Mouse (Mus musculus): ENCODE data around the gene Hist1h2ae. TPM values are rescaled to one million over a fixed set of nuclear protein-coding genes. Genes with fewer than 3 reads are reported as not detected.

The Hist1h2ae gene
- polyA plus RNA-seq (2011; ENCODE audit: insufficient read depth, insufficient read length, low read depth, missing spikeins) = 5.0 and 8.2 TPM in 2 replicates

DNA sequence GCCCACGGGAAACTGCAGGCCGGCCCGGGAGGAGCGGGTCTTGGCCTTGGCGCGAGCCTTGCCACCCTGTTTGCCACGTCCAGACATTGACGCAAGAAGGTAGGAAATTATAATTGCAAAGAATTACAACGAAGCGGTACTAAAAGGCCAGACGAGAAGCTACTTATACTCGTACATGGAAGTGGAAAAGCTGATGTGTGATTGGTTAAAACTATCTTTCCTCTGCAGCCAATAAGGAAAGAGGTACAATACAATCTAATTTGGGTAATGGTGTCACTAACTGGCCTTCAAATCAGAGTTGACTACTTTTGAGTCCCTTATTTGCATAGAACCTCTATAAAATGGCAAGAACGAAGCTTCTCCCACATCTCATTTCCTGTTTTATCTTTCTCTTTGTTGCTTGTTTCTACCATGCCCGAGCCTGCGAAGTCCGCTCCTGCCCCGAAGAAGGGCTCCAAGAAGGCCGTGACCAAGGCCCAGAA, at the start of gene Hist1h2ae, which contains the start of gene Hist1h2bg:
TSS of gene Hist1h2ae (minus strand) at position 199 of the 482 bp plus-strand sequence.
TSS of gene Hist1h2bg (plus strand) at position 375 of the 482 bp plus-strand sequence.
- Histone ChIP-seq H3K4me1 (ENCODE audit: control insufficient read depth, insufficient read depth, low read length) (no peaks in the 10 kb centered on the region), H3K9ac (ENCODE audit: low read depth, poor library complexity, severe bottlenecking) (peak within 1 kb of the TSS; percentile 96), H3K27ac (ENCODE audit: insufficient read depth, low read length) (peak within 1 kb of the TSS; percentile 93), H3K27me3 (ENCODE audit: control insufficient read depth, insufficient read depth, low read length, poor library complexity, severe bottlenecking) (no peaks in the 10 kb centered on the region), H3K36me3 (ENCODE audit: control insufficient read depth, insufficient read depth, low read length, poor library complexity, severe bottlenecking) (no peaks in the 10 kb centered on the region), H3K9me3 (replicated peaks; ENCODE audit: control insufficient read depth, insufficient read depth, low read length, poor library complexity, severe bottlenecking) (no peaks in the 10 kb centered on the region), H3K4me3 (ENCODE audit: low read depth, low read length) (peak within 1 kb of the TSS; percentile 78)
- TF ChIP-seq POLR2A (IDR thresholded peaks at IDR 0.05; ENCODE audit: insufficient read depth, low read length) (no peak), CTCF (IDR thresholded peaks at IDR 0.05; ENCODE audit: low read depth, low read length) (no peak), EP300 (IDR thresholded peaks at IDR 0.05; ENCODE audit: insufficient read depth, low read depth, low read length) (no peak)

DNA sequence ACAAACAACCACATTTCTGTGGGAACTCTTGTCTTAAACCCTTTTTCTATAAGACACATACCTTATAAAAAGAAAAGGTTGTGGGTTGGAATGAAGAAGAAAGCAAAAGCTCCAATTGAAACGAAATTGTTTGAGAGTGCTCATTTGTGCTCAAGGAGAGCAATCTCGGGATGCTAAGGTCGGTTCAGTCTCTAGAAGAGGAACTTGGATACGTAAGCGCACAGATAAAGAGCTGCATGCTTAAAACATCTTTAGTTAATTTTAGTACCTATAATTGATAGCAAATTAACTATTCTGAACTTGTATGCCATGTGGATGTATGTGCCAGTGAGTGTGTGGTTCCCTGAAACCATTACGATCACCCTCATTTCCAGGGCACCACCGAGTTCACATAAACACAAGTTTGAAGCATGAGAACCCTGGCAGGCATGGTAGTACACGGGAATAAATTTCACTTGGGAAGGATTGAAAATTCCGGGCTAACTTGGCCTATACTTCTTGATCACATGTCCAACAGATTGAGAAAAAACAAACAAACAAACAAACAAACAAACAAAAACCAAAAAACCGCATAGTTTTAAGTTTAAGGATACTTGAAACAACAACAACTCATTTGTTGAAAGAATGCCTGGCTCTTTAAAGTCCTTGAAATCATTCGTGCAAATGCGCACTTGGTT, 49.2 kb upstream of the Hist1h2ae start:
- Histone ChIP-seq H3K27ac (ENCODE audit: insufficient read depth, low read length) (peak overlapping the region; percentile 74), H3K4me3 (ENCODE audit: low read depth, low read length) (peak overlapping the region; percentile 89), H3K9ac (ENCODE audit: low read depth, poor library complexity, severe bottlenecking) (peak overlapping the region; percentile 79), H3K4me1 (ENCODE audit: control insufficient read depth, insufficient read depth, low read length) (no peaks in the 10 kb centered on the region), H3K36me3 (ENCODE audit: control insufficient read depth, insufficient read depth, low read length, poor library complexity, severe bottlenecking) (no peaks in the 10 kb centered on the region), H3K27me3 (ENCODE audit: control insufficient read depth, insufficient read depth, low read length, poor library complexity, severe bottlenecking) (no peaks in the 10 kb centered on the region; the same call in 1 of the 2 replicates), H3K9me3 (replicated peaks; ENCODE audit: control insufficient read depth, insufficient read depth, low read length, poor library complexity, severe bottlenecking) (no peaks in the 10 kb centered on the region)
- TF ChIP-seq POLR2A (IDR thresholded peaks at IDR 0.05; ENCODE audit: insufficient read depth, low read length) = no peak
- no peak for TF ChIP-seq EP300 (IDR thresholded peaks at IDR 0.05; ENCODE audit: insufficient read depth, low read depth, low read length)
- no peak for TF ChIP-seq CTCF (IDR thresholded peaks at IDR 0.05; ENCODE audit: low read depth, low read length)

DNA sequence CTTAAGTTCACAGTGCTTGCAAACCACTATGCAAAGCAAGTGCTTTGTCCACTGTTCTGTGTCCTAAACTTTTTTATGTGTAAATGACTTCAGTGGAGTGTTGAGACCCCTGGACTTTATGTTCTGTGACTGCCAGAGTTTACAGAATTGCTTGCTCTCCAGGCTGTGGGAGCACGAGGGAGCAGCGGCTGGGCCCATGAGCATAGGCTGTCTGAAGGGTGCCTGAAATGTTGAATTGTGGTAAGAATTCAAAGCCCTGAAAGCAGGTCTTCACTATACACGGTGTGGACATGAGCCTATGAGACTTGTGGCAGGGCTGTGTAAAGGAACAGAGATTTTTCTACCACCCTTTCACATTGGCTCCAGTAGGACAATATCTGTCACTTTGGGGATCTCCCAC, 40.6 kb upstream of the Hist1h2ae start:
- no peaks in the 10 kb centered on the region for H3K27me3 ChIP-seq (ENCODE audit: control insufficient read depth, insufficient read depth, low read length, poor library complexity, severe bottlenecking)
- no peak overlapping the region for H3K9ac ChIP-seq (ENCODE audit: low read depth, poor library complexity, severe bottlenecking)
- no peaks in the 10 kb centered on the region for H3K4me1 ChIP-seq (ENCODE audit: control insufficient read depth, insufficient read depth, low read length)
- no peaks in the 10 kb centered on the region for H3K9me3 ChIP-seq (replicated peaks; ENCODE audit: control insufficient read depth, insufficient read depth, low read length, poor library complexity, severe bottlenecking)
- TF ChIP-seq CTCF (IDR thresholded peaks at IDR 0.05; ENCODE audit: low read depth, low read length) (no peak), POLR2A (IDR thresholded peaks at IDR 0.05; ENCODE audit: insufficient read depth, low read length) (no peak), EP300 (IDR thresholded peaks at IDR 0.05; ENCODE audit: insufficient read depth, low read depth, low read length) (no peak)
- no peak overlapping the region for H3K4me3 ChIP-seq (ENCODE audit: low read depth, low read length)
- no peak overlapping the region for H3K27ac ChIP-seq (ENCODE audit: insufficient read depth, low read length)
- no peaks in the 10 kb centered on the region for H3K36me3 ChIP-seq (ENCODE audit: control insufficient read depth, insufficient read depth, low read length, poor library complexity, severe bottlenecking)

GRCm38 (mm10) chr13:23610393-23610792, 39.4 kb upstream of the Hist1h2ae start:
- no peaks in the 10 kb centered on the region for H3K4me1 ChIP-seq (ENCODE audit: control insufficient read depth, insufficient read depth, low read length)
- no peak overlapping the region for H3K27ac ChIP-seq (ENCODE audit: insufficient read depth, low read length)
- TF ChIP-seq EP300 (IDR thresholded peaks at IDR 0.05; ENCODE audit: insufficient read depth, low read depth, low read length) (no peak), POLR2A (IDR thresholded peaks at IDR 0.05; ENCODE audit: insufficient read depth, low read length) (no peak), CTCF (IDR thresholded peaks at IDR 0.05; ENCODE audit: low read depth, low read length) (no peak)
- H3K27me3 ChIP-seq (ENCODE audit: control insufficient read depth, insufficient read depth, low read length, poor library complexity, severe bottlenecking) = no peaks in the 10 kb centered on the region
- no peaks in the 10 kb centered on the region for H3K36me3 ChIP-seq (ENCODE audit: control insufficient read depth, insufficient read depth, low read length, poor library complexity, severe bottlenecking)
- H3K4me3 ChIP-seq (ENCODE audit: low read depth, low read length) = no peak overlapping the region
- H3K9me3 ChIP-seq (replicated peaks; ENCODE audit: control insufficient read depth, insufficient read depth, low read length, poor library complexity, severe bottlenecking) = no peaks in the 10 kb centered on the region
- H3K9ac ChIP-seq (ENCODE audit: low read depth, poor library complexity, severe bottlenecking) = no peak overlapping the region

- H3K4me1 ChIP-seq (ENCODE audit: control insufficient read depth, insufficient read depth, low read length) = no peaks in the 10 kb centered on the region
- no peaks in the 10 kb centered on the region for H3K9me3 ChIP-seq (replicated peaks; ENCODE audit: control insufficient read depth, insufficient read depth, low read length, poor library complexity, severe bottlenecking)
- no peak overlapping the region for H3K4me3 ChIP-seq (ENCODE audit: low read depth, low read length)
- no peak overlapping the region for H3K9ac ChIP-seq (ENCODE audit: low read depth, poor library complexity, severe bottlenecking)
- H3K27ac ChIP-seq (ENCODE audit: insufficient read depth, low read length) = no peak overlapping the region
- H3K36me3 ChIP-seq (ENCODE audit: control insufficient read depth, insufficient read depth, low read length, poor library complexity, severe bottlenecking) = no peaks in the 10 kb centered on the region
- TF ChIP-seq EP300 (IDR thresholded peaks at IDR 0.05; ENCODE audit: insufficient read depth, low read depth, low read length) = no peak
- TF ChIP-seq CTCF (IDR thresholded peaks at IDR 0.05; ENCODE audit: low read depth, low read length) = no peak
- no peak for TF ChIP-seq POLR2A (IDR thresholded peaks at IDR 0.05; ENCODE audit: insufficient read depth, low read length)
- H3K27me3 ChIP-seq (ENCODE audit: control insufficient read depth, insufficient read depth, low read length, poor library complexity, severe bottlenecking) = no peaks in the 10 kb centered on the region
Measured at GRCm38 (mm10) chr13:23609844-23610243, 38.8 kb upstream of the Hist1h2ae start.

- TF ChIP-seq POLR2A (IDR thresholded peaks at IDR 0.05; ENCODE audit: insufficient read depth, low read length) (no peak), CTCF (IDR thresholded peaks at IDR 0.05; ENCODE audit: low read depth, low read length) (no peak), EP300 (IDR thresholded peaks at IDR 0.05; ENCODE audit: insufficient read depth, low read depth, low read length) (no peak)
- Histone ChIP-seq H3K36me3 (ENCODE audit: control insufficient read depth, insufficient read depth, low read length, poor library complexity, severe bottlenecking) (no peaks in the 10 kb centered on the region), H3K4me3 (ENCODE audit: low read depth, low read length) (no peak overlapping the region), H3K9ac (ENCODE audit: low read depth, poor library complexity, severe bottlenecking) (no peak overlapping the region), H3K4me1 (ENCODE audit: control insufficient read depth, insufficient read depth, low read length) (no peaks in the 10 kb centered on the region), H3K27me3 (ENCODE audit: control insufficient read depth, insufficient read depth, low read length, poor library complexity, severe bottlenecking) (no peaks in the 10 kb centered on the region), H3K9me3 (replicated peaks; ENCODE audit: control insufficient read depth, insufficient read depth, low read length, poor library complexity, severe bottlenecking) (no peaks in the 10 kb centered on the region), H3K27ac (ENCODE audit: insufficient read depth, low read length) (no peak overlapping the region)
Measured at GRCm38 (mm10) chr13:23609209-23609608, 38.2 kb upstream of the Hist1h2ae start.

Data from ES-Bruce4 (cell line).